Mouse (Mus musculus) heart, embryonic 16.5 days (tissue): ENCODE measurements around the gene Gzmk. TPM values are rescaled to one million over a fixed set of nuclear protein-coding genes. Genes with fewer than 3 reads are reported as not detected.

Experiments used
- ATAC-seq: fragments of 200-750 bp; cut with Nextera tagmentation; replicated peaks from 2 replicates; pipeline ENCODE4 v1.8.0; 2017; ENCODE audit warnings: moderate number of reproducible peaks; ENCODE audit not compliant: insufficient read depth, low FRiP score; ENCODE audit errors: extremely low read depth
- H3K27ac ChIP-seq: fragments of 300-500 bp; sonication (generic); 2 replicates; pipeline ENCODE4 v1.5.1; 2014; ENCODE audit warnings: mild to moderate bottlenecking, low read length, control low read depth, moderate library complexity
- H3K27me3 ChIP-seq: fragments of 300-500 bp; sonication (generic); 2 replicates; pipeline ENCODE4 v1.6.1; 2014; ENCODE audit warnings: low read length, mixed read lengths; ENCODE audit not compliant: control insufficient read depth, insufficient read depth
- H3K36me3 ChIP-seq: fragments of 300-500 bp; sonication (generic); 2 replicates; pipeline ENCODE4 v1.6.1; 2014; ENCODE audit not compliant: control insufficient read depth, insufficient read depth
- H3K4me1 ChIP-seq: fragments of 300-500 bp; sonication (generic); 2 replicates; pipeline ENCODE4 v1.6.1; 2014; ENCODE audit warnings: low read length, mixed read lengths; ENCODE audit not compliant: control insufficient read depth, insufficient read depth
- H3K4me2 ChIP-seq: fragments of 300-500 bp; sonication (generic); 2 replicates; pipeline ENCODE4 v1.6.1; 2014; ENCODE audit warnings: low read depth, mild to moderate bottlenecking, control low read depth, low read length
- H3K4me3 ChIP-seq: fragments of 300-500 bp; sonication (generic); 2 replicates; pipeline ENCODE4 v1.5.1; 2014; ENCODE audit warnings: mild to moderate bottlenecking, control low read depth, low read length
- H3K9ac ChIP-seq: fragments of 300-500 bp; sonication (generic); 2 replicates; pipeline ENCODE4 v1.6.1; 2014; ENCODE audit warnings: low read length, control low read depth
- H3K9me3 ChIP-seq: fragments of 300-500 bp; sonication (generic); replicated peaks from 2 replicates; pipeline ENCODE4 v1.6.1; 2016; ENCODE audit warnings: low read length; ENCODE audit not compliant: control insufficient read depth
- WGBS: fragments of 180-500 bp; shearing (Covaris S2); extraction: QIAGEN DNeasy Blood & Tissue Kit; methylation state at CpG from one replicate; pipeline ENCODE4 v1.1.7; 2014; 5-methylcytosine and 5-hydroxymethylcytosine counted together
- polyA plus RNA-seq: library from polyadenylated mRNA; unstranded; fragments of >200 nt; fragmentation: Nextera tagmentation; extraction: Ambion mirVana; gene quantifications from 2 replicates; pipeline ENCODE4 v1.2.1, GENCODE M21; 2015

Gene Gzmk
- polyA plus RNA-seq, 1 experiment from 2014 or later = not detected

- Histone ChIP-seq H3K4me1 (no peaks in the 10 kb centered on the region), H3K9ac (no peak overlapping the region), H3K9me3 (no peaks in the 10 kb centered on the region), H3K27ac (no peak overlapping the region), H3K27me3 (no peaks in the 10 kb centered on the region), H3K36me3 (no peaks in the 10 kb centered on the region), H3K4me2 (no peak overlapping the region), H3K4me3 (no peak overlapping the region)
- no peak for ATAC-seq
- 82% methylated on average over 1 of the region's 1 CpGs for WGBS
These were observed 86.1 kb downstream of the Gzmk start for GRCm38 (mm10) chr13:113139597-113139996.

- no peak for ATAC-seq
- H3K4me1 ChIP-seq = no peaks in the 10 kb centered on the region
- no peak overlapping the region for H3K4me3 ChIP-seq
- 75% methylated on average over 1 of the region's 1 CpGs for WGBS
- no peak overlapping the region for H3K9ac ChIP-seq
- H3K27ac ChIP-seq = no peak overlapping the region
- no peaks in the 10 kb centered on the region for H3K9me3 ChIP-seq
- H3K4me2 ChIP-seq = no peak overlapping the region
- no peaks in the 10 kb centered on the region for H3K36me3 ChIP-seq
- H3K27me3 ChIP-seq = no peaks in the 10 kb centered on the region
These were observed 95.7 kb downstream of the Gzmk start for GRCm38 (mm10) chr13:113129974-113130373.

Other genes with a start within 250 kb of the Gzmk start
- gene Ccno, start 238.1 kb downstream of the Gzmk start, polyA plus RNA-seq = 0.87 and 2.0 TPM in 2 replicates
- 0.62 and 1.2 TPM in 2 replicates for gene Mcidas, start 232.1 kb downstream of the Gzmk start, polyA plus RNA-seq
- gene Cdc20b, start 190.8 kb downstream of the Gzmk start, polyA plus RNA-seq = 0.38 and 0.62 TPM in 2 replicates
- 98.0 and 103 TPM in 2 replicates for gene Gpx8, start 179.5 kb downstream of the Gzmk start, polyA plus RNA-seq
- 25.7 and 73.8 TPM in 2 replicates for gene Gzma, start 124.9 kb downstream of the Gzmk start, polyA plus RNA-seq
- gene Esm1, start 16.2 kb downstream of the Gzmk start, polyA plus RNA-seq = 1.9 and 2.5 TPM in 2 replicates
- gene BC067074, start 67.3 kb upstream of the Gzmk start, polyA plus RNA-seq = 2.1 and 2.7 TPM in 2 replicates